Mouse (Mus musculus): ENCODE measurements around the gene Dbh. TPM values are rescaled to one million over a fixed set of nuclear protein-coding genes. Genes with fewer than 3 reads are reported as not detected.

Dbh gene
- polyA plus RNA-seq, 1 experiment, result not detected

DNA sequence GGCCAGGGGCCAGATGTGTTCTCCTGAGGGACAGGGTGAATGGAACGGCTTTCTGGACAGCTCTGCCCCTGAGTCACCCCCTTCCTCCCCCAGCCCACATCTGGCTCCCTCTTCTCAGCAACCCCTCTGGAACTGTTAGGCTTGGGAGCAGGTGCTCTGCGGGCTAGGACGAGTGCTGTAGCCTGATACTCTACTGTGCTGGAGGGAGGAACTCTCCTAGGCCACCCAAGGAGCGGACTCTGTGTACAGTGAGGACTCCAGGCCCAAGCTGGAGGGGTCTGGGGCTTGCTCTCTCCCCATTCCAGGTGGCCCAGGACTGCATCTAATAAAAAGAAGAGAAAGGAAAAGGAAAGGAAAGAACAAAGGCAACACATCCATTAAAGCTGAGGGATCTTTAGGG, 25.0 kb downstream of the Dbh start:
- no peak overlapping the region for H3K27ac ChIP-seq (replicated peaks; ENCODE audit: low read depth, low read length)
- no peaks in the 10 kb centered on the region for H3K4me1 ChIP-seq (ENCODE audit: control insufficient read depth, insufficient read depth, insufficient read length, low read length)
- no peak overlapping the region for H3K4me3 ChIP-seq (ENCODE audit: insufficient read depth, low read depth, low read length)

DNA sequence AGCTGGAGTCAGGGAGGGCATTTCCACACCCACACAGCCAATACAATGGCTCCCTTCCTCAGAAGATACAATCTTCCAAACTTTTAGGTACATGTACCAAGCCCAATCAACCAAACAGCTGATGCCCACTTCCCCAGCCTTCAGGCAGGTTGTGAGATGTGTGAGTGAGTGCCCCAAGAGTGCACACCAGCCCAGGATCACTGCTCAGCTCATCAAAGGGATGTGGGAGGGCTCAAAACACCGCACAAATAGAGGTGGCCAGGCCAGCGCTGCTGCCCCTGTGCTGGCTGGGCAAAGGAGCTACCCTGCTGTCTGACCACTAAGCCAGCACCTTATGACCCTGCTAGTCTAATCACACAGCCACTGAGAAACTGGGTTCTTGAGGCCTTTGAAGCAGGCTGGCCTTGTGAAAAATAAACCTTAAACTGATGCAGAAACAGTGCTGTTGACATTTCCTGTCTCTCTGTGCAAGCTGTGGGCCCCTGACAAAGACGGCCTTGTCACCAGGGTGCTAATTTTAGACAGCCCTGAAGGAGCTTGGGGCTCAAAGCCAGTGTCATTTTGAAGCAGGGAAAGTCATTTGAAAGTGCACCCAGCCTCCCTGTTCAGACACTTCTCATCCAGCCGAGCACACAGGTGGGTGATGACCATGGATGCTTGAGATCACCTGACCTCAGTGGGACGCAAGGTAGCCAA, 33.7 kb downstream of the Dbh start:
- Histone ChIP-seq H3K4me1 (ENCODE audit: control insufficient read depth, insufficient read depth, insufficient read length, low read length) (no peaks in the 10 kb centered on the region), H3K27ac (replicated peaks; ENCODE audit: low read depth, low read length) (no peak overlapping the region), H3K4me3 (ENCODE audit: insufficient read depth, low read depth, low read length) (no peak overlapping the region)

DNA sequence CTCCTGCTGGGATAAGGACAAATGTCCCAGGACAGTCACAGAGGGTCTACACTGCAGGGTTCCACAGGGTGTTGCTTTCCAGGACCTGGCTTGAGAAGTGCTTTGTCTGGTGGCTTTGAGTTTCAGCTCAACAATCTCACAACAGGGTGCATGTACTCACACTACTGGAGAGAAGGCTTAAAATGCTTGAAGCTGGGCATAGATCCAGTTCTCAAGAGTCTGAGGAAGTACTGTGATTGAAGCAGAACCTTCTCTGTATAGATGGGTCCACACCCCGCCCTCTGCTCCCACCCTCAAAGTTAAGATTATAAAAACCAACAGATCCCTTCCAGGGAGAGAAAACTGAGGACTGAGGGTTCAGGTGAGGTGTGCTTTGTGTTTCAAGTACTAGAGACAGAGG, 35.6 kb downstream of the Dbh start:
- no peak overlapping the region for H3K27ac ChIP-seq (replicated peaks; ENCODE audit: low read depth, low read length)
- no peak overlapping the region for H3K4me3 ChIP-seq (ENCODE audit: insufficient read depth, low read depth, low read length)
- 0 out of 2 replicates have a peak, but pooled peaks cover 3% of the 10 kb centered on the region for H3K4me1 ChIP-seq (ENCODE audit: control insufficient read depth, insufficient read depth, insufficient read length, low read length)

DNA sequence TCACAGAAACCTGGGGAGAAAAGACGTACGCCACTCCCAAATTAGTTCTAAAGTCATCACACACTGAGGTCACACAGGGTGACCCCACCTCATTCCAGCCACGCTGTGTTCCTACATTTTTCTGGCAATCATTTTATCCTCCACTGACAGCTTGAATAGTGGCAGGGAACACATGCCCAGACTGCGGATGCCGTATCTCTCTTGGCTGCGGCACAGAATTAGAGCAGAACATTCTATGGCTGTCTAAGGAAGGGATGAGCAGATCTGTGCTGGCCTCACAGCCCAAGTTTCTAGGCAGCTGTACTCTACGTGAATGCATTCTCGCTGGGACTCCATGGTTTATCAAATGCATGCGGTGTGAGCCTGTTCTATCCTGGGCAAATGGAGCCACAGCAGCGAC, 40.6 kb downstream of the Dbh start:
- peaks cover 11% of the 10 kb centered on the region for H3K4me1 ChIP-seq (ENCODE audit: control insufficient read depth, insufficient read depth, insufficient read length, low read length)
- no peak overlapping the region for H3K4me3 ChIP-seq (ENCODE audit: insufficient read depth, low read depth, low read length)
- 0 out of 2 replicates have a peak overlapping the region, but pooled peaks have one; percentile 14 for H3K27ac ChIP-seq (replicated peaks; ENCODE audit: low read depth, low read length)

DNA sequence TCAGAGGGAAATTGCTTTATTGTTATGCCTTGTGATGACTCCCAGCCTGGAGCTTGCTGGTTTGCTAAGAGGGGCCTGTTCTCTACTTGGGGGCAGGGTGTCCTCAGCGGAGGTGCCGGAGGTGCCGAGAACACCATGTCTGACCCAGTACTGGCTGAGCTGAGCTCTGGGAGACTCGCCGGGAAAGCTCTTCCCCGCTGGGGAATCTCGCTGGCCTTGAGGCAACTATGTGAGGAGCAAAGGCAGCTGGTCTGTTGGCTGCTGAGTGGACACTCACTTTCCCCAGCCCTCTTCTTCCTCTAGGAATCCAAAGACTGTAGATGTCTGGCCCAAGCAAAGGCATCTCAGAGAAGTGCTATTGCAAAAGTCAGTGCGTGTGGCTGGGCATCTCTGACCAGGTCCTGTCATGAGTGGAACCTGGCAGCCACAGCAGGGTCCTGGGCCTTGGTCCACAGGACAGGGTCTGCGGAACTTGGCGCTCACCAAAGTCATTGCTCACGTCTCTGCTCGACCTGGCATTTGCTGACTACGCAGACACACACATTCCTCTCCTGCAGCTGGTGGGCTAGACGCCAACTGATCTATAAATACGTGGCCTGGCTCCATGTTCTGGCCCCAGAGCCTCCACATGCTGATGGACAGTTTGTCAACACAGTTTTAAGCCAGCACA, 41.2 kb downstream of the Dbh start:
- Histone ChIP-seq H3K4me1 (ENCODE audit: control insufficient read depth, insufficient read depth, insufficient read length, low read length) (peaks cover 11% of the 10 kb centered on the region), H3K4me3 (ENCODE audit: insufficient read depth, low read depth, low read length) (no peak overlapping the region), H3K27ac (replicated peaks; ENCODE audit: low read depth, low read length) (peak overlapping the region; percentile 85)

DNA sequence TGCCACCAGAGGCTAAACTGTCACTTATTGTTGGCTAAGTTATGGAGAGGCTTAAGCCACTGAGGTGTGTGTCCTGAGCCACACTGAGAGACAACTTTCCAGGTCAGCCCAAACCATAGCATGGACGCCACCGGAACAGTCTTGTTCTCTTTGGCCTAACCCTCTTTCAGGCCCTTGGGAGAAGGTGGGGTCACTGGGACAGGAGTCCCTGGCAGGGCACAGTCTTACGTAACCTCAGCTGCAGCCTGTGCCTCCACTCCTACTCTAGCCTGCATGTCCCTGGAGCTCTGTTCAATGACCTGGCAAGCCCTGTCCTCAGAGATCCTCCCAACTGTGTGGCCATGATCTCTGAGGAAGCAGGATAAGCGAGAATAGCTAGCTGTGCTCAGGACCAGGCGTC, 42.1 kb downstream of the Dbh start:
- Histone ChIP-seq H3K4me3 (ENCODE audit: insufficient read depth, low read depth, low read length) (no peak overlapping the region), H3K27ac (replicated peaks; ENCODE audit: low read depth, low read length) (peak overlapping the region; percentile 85), H3K4me1 (ENCODE audit: control insufficient read depth, insufficient read depth, insufficient read length, low read length) (peaks cover 14% of the 10 kb centered on the region)

DNA sequence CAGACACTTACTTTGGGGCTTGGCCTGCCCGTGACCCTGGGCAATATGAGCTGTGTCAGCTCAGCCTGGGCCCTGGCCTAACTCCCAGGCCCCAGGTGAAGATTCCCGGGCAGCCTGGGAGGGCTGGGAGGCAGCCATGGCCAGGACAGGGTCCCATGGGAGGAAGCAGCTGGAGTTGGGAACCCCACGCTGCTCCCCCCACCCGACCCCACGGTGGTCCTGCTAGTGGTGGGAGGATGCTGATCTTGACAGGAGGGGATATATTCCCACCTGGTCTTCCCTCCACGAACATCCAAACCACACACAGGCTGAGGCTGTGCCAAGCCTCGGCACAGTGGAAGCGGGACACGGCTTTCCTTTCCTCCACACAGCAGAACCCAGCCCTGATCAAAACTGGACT, 44.3 kb downstream of the Dbh start:
- H3K4me1 ChIP-seq (ENCODE audit: control insufficient read depth, insufficient read depth, insufficient read length, low read length), result peaks cover 17% of the 10 kb centered on the region
- H3K27ac ChIP-seq (replicated peaks; ENCODE audit: low read depth, low read length), result no peak overlapping the region
- no peak overlapping the region for H3K4me3 ChIP-seq (ENCODE audit: insufficient read depth, low read depth, low read length)

DNA sequence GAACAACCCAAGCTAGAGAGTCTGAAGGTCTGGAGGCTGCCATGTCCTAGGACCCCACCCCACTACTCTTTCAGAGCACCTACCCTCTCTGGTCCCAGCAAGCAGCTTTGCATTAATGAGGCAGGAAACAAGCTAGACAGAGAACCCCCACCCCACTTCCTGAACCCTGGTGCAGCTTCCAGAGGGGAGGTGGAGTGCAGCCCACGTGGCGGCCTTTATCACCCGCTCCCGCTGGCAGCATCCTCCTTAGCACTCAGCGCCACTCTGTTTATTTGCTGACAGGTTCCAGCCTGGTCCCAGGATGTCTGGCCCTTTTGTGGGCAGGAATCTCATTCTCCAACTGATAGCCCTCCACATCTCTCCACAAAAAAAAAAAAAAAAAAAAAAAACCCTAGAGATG, 44.8 kb downstream of the Dbh start:
- no peak overlapping the region for H3K27ac ChIP-seq (replicated peaks; ENCODE audit: low read depth, low read length)
- peaks cover 17% of the 10 kb centered on the region for H3K4me1 ChIP-seq (ENCODE audit: control insufficient read depth, insufficient read depth, insufficient read length, low read length)
- H3K4me3 ChIP-seq (ENCODE audit: insufficient read depth, low read depth, low read length), result no peak overlapping the region

DNA sequence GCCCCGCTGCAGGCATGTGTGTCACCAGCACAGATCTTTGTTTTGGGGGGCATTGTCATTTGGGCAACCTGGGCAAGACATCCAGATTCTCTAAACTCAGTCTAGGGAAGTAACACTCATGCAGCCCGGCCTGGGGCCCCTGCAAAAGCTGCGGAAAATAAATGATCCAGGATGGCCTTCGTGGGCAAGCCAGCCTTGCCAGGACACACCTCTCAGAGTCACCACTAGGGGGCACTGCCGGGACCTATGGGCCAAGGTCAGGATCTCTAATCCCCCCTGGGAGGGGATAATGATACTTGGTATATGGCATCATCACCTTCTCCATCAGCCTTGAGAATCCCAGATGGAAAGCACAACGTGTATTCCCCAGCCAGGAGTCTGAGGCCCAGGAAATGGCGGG, 45.2 kb downstream of the Dbh start:
- H3K4me3 ChIP-seq (ENCODE audit: insufficient read depth, low read depth, low read length), result no peak overlapping the region
- peaks cover 17% of the 10 kb centered on the region for H3K4me1 ChIP-seq (ENCODE audit: control insufficient read depth, insufficient read depth, insufficient read length, low read length)
- H3K27ac ChIP-seq (replicated peaks; ENCODE audit: low read depth, low read length), result no peak overlapping the region

DNA sequence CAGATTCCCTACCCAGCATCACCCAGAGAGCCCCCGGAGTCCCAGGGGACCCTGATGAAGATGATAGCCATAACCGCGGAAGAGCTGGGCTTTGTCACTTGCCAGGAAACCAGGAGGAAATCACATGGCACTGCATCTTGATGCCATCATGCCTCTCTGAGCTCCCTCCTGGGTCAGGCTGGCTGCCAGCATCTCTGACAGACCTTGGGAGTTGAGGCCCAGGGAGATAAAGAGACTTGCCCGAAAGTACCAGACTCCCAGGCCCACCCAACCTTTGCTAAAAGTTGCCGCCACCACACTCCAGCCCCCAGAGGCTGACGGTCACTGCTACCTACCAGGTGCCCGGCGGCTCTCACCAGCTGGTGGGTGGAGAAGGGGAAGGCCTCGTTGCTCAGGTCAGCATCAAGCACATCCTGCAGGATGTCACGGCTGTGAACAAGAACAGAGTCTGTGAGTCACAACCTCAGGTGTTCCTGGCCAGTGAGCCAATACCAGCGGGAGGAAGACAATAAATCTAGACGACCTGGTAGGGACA, 45.7 kb downstream of the Dbh start:
- Histone ChIP-seq H3K4me1 (ENCODE audit: control insufficient read depth, insufficient read depth, insufficient read length, low read length) (peaks cover 14% of the 10 kb centered on the region), H3K27ac (replicated peaks; ENCODE audit: low read depth, low read length) (no peak overlapping the region), H3K4me3 (ENCODE audit: insufficient read depth, low read depth, low read length) (no peak overlapping the region)

DNA sequence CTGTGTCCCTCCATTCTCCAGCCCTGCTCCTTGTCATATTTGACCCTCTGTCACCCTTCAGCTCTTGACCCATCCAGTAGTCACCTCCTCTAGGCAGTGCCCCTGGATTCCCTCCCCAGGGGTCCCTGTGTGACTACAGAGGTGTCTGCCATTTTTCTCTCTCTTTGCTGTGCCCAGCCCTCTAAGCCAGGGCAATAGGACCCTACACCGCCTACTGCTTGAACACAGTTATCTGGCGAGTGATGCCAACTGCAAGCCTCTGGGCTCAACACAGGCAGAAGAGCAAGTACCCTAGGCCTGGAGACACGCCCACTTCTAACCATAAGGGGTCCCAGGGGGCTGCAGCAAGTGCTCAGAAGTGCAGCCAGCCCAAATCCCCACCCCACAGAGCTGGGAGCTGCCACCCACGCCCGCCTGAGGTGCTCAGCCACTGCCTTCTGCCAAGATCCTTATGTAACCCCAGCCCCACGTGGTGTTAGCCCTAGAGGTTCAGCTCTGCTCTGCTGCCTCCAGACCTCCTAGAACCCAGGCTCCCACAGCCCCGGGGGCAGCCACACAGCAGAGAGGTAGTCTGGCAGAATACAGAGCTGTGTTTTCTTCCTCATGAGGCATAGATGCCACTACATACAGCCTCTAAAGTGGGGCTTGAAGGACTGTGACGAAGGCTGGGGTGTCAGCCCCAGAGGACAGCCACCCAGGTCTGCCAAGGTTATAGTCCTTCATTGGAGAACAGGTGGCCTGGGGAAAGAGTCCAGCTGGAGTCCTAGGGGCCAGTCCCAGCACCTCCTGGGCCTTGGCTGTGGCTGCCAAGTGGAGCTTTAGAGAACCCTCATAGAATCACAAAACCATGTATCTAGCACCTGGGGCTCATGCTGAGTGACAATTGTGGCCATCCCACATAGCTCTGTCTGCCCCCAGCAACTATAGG, 47.2 kb downstream of the Dbh start:
- Histone ChIP-seq H3K27ac (replicated peaks; ENCODE audit: low read depth, low read length) (peak overlapping the region; percentile 75), H3K4me3 (ENCODE audit: insufficient read depth, low read depth, low read length) (no peak overlapping the region), H3K4me1 (ENCODE audit: control insufficient read depth, insufficient read depth, insufficient read length, low read length) (peaks cover 9% of the 10 kb centered on the region)

DNA sequence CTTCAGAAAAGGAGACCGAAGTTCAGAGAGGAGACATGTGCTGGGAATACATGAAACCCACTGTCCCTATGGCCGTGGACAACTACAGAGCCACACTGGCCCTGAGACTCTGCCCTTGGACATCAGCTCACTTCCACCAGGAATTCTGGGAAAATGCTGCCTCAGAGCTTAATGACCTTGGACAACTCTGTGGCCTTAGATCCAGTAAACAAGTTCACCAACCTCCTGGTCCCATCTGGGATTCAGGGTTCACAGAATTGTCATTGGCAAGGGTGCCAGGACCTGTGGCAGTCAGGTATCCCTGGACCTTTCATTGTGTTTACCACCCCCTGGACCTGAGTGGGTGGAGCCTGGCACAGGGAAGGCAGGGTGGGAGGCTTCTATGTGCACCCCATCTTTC, 50.5 kb downstream of the Dbh start:
- Histone ChIP-seq H3K4me3 (ENCODE audit: insufficient read depth, low read depth, low read length) (no peak overlapping the region), H3K27ac (replicated peaks; ENCODE audit: low read depth, low read length) (no peak overlapping the region), H3K4me1 (ENCODE audit: control insufficient read depth, insufficient read depth, insufficient read length, low read length) (peaks cover 6% of the 10 kb centered on the region; the same call in 1 of the 2 replicates)

DNA sequence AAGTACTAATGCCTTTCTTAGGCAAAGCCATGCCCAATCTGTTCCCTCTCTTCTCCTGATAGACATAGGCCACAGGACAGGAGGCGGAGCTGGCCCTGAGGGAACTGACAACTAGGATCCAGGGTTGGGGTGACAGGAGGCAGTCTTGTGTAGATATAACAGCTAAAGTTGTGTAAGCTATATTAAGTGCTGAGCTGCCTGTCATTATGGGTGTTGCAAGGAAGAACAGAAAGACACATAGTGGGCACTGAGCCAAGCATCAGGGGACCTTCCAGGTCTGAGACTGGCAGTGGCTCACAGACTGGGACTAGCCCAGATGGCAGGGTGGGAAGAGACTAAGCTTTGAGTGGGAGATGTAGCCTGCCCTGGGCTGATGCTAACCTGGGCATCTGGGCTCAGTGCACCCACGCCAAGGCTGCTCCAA, 53.1 kb downstream of the Dbh start:
- Histone ChIP-seq H3K27ac (replicated peaks; ENCODE audit: low read depth, low read length) (no peak overlapping the region), H3K4me1 (ENCODE audit: control insufficient read depth, insufficient read depth, insufficient read length, low read length) (no peaks in the 10 kb centered on the region), H3K4me3 (ENCODE audit: insufficient read depth, low read depth, low read length) (no peak overlapping the region)

DNA sequence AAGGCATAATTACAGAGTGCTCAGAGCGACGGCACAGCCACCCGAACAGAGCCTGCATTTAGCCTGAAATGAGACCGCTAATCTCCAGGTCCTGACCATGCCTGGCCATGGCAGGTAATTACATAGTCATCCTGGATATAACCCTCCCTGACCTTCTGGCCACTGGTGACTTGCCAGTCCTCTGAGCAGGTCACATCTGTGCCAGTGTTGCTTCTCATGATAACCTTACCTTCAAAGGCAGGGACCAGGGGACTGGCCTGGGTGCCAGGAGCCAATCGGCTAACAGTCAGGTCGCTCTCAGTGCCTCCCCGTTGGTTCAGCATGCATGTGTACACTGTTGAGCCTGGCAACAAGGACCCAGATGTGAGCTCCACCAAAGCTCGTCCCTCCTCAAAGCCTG, 53.5 kb downstream of the Dbh start:
- no peaks in the 10 kb centered on the region for H3K4me1 ChIP-seq (ENCODE audit: control insufficient read depth, insufficient read depth, insufficient read length, low read length)
- no peak overlapping the region for H3K4me3 ChIP-seq (ENCODE audit: insufficient read depth, low read depth, low read length)
- no peak overlapping the region for H3K27ac ChIP-seq (replicated peaks; ENCODE audit: low read depth, low read length)

DNA sequence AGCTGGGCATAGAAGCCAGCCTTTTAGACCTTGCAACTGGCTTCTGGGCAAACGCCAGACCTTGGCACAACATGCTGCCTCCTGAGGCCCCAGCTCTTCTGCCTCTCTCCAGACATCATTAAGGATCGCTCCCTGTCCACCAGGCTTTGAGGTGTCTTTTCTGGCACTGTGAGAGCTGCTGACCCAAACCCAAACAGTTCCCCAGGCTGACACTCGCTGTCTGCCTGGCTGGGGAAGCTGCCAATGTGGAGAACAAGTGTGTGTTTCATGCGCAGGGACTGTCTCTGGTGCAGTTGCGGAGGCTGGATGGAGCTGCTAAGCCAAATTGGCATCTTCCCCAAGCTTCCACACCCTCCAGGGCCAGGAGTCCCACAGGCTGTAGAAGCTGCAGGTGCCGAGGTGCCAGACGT, 58.0 kb downstream of the Dbh start:
- H3K27ac ChIP-seq (replicated peaks; ENCODE audit: low read depth, low read length), result no peak overlapping the region
- H3K4me1 ChIP-seq (ENCODE audit: control insufficient read depth, insufficient read depth, insufficient read length, low read length), result no peaks in the 10 kb centered on the region

More for the DNA sequence above, 58.0 kb downstream of the Dbh start:
- H3K4me3 ChIP-seq (ENCODE audit: insufficient read depth, low read depth, low read length), result no peak overlapping the region

All from brown adipose tissue, adult 24 weeks (tissue).